Mouse (Mus musculus): ENCODE measurements at regions not wholly inside any gene's neighbourhood (a gene's known extent, or its start where the extent isn't known, plus 50 kb on each side); places are given as distances from the start of the nearest gene placed in this dataset.
A peak's percentile ranks its signal among the peaks of the same experiment; 100 is the strongest.

DNA sequence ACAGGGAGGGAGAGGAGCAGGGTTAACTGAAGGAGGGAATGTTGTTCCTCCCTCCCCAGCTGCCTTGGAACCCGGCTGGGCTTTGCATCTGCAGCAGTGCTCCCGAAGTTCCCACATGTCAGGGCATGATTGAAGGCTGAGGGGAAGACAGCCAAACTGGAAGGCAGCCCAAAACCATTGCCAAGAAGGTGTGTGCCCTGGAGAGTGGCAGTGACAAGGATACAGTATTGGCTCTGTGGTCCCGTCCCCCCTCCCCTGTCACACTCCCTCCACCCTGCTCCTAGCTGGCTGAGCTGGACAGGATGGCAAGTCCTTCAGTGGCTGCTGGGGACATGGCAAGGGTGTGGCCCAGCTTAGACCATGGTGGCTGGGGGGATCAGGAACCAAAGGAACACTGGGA is 79.1 kb downstream of the Cyp26b1 start:
- DNase-seq: peak; percentile 9 to 18

DNA sequence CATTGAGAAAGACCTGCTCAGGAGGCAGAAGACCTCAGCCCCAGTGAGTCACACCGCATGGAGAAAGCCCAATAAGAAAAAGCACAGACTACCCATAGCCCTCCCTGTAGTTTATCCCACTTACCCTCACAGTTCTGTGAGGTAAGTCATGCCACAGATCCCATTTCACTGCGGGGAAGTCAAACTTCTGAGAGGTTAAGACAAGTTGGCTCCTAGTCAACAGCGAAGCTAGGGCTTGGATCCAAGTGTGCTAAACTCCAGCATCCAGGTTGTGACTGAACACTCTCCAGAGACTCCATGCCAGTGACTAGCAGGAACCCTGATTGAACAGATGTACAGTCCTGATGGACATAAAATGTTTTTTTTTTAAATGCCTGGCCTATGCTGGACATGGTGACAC is 85.1 kb downstream of the Cyp26b1 start:
- no peak for DNase-seq

DNA sequence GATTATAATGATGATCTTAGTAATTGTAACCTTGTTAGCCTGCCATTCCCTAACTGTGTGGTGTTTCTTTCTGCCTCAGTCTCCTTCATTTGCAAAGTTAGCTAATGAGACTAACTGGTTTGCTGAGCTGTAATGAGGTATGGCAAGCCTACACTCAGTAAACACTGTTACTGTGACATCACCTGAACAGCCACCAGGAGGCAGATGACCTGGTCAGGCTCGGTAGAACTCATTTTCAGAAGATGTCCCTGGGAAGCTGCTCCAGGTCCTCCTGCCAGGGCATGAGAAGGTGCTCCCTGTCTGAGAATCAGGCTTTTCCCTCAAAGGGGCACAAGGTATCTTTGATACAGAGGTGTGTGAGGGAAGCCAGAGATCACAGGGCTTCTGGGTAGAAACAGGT is 87.0 kb downstream of the Cyp26b1 start:
- no peak for DNase-seq

DNA sequence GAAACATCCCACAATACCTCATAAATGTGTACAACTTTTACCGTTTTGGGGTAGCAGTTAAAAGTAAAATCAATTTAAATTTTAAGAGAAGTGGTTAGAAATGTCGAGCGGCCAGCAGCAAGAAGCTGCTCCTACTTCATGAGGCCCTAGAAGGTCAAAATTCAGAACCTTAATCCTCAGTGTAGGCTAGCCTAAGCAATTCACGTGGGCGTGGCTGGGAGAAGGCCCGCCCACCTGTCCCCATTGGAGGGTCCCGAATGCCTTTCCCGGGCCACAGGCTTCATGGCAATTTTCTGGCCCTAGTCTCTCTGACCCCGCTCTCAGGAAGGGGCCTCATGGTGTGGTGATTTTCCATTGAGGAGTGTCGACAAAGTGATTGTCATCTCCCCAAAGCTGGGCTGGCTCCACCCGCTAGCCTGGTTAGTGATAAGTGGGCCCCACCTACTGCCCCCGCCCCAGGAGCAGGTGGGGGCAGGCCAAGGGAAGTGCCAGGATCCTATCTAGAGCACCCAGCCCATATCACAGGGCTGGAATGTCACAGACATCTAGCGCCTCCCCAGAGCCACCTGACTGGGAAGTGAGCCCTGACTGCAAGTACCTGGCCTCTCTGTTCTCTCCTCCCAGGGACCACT is 93.3 kb downstream of the Cyp26b1 start:
- no peak for DNase-seq

DNA sequence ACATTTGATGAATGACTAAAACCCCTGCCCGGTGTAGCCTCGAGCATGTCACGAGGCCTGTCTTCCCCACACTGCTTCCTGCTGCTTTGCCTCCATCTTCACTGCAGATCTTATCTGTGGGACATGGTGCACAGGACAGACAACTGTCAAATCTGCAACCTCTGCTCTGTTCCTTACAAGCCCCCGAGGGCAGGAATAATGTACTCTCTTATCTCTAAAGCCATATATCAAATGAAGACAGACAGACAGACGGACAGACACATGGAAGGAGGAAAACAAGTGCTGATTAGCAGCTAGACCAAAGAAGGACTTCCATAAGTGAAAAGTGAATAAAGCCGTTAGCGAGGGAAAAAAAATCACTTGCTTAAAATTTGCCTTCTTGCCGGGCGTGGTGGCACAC is 95.6 kb downstream of the Cyp26b1 start:
- DNase-seq: no peak

DNA sequence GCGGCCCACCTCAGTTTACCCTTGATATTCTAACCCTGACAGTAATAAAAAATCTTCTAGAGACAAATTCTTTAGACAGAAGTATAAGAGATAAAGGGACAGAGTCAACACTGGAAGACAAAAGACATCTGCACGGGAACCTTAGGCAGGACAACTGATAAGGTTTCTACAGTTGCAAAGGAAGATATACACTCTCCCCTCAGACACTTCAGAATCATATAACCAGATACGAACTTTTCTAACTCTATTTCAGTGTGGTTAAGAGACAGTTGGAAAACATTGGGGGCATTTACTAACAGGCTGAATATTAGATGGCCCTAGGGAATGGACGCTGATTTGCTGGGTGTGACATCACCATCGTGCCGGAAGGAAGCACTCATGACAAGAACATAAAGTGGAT is 100.0 kb downstream of the Cyp26b1 start:
- no peak for DNase-seq

DNA sequence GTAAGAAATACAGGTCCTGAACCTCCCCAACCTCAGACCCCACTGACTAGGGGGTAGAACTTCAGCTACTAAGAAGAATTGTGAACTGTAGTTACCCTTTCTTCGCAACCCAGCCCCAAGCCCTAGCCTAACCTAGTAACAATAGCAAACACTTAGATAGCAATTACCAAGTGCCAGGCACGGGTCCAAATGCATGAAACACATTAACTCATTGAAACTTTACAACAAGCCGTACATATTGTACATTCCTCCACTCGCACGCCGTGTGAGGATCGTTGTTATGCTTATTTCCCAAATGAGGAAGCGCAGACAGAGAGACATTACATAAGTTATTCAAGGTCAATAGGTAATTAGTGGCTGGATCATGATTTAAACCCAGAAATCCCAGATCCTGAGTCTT is 100.5 kb downstream of the Cyp26b1 start:
- peak in 1 of 2 experiments; percentile 4 for DNase-seq

DNA sequence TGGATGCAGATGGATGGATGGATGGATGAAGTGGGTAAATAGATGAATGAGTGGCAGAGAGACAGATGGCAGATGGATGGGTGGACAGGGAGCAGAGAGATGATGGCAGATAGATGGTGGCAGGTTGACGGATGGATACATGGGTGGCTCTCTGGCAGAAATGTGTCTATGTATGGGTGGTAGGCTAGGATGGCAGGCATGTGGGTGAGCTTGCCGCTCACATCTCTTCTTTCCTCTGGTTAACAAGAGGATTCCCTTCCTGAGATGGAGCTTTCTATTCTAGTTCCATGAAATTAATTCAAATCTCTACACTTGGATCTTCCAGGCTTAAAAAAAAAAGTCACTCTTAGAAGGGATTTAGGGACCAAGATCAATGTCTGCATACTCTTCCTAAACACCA is 101.1 kb downstream of the Cyp26b1 start:
- DNase-seq: no peak

DNA sequence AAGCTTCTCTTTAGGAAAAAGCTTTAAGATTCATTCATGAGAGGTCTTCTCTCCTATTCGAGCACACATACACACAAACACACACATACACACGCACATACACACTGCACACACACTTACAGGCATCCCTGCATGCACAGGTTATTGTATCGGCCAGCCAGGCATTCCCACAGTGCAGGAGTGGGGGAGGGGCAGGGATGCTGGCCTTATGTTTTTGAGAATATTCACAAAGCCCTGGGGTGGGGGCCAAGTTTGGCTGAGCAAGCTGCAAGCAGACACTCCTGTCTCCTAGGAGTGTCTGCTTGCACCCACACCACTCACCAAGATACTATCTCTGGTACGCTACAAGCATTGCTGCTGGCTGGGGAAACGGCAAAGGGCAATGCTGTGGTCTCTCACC is 102.6 kb downstream of the Cyp26b1 start:
- no peak for DNase-seq

DNA sequence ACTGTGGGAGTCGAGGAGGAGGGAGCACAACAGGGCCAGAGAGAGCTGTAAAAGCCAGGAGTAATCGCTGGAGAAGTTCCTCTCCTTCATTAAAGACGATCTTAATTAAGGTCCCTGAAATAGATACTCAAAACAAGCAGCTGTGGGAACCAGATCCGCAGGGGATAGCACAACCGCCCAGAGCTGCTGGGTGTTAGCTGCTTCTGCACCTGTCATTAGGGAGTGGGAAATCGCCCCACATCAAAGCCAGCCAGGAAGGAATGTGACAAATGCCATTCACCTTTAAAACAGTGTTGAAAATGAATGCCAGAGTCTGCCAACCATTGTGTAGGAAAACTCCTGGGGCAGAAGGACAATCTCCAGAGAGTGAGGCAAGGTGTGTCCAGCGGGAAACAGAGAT is 112.5 kb downstream of the Cyp26b1 start:
- no peak for DNase-seq

DNA sequence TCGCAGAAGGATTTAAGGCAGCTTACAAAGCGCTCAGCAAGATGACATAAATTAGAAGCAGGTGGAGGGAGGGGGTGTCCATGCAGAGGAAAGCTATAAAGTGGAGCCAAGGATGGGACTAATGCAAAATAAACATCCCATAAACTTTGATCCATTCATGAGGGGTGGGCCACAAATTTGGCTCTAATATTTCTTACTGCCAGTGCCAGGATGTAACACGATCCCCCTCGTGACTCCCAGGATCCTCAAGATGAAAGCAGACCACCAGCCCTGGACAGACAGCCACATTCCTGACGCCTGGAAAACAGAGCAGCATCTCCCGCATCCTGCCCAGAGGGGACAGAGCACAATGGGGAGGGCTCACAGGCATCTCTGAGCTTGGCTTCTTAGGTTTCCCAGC is 116.6 kb downstream of the Cyp26b1 start:
- DNase-seq: no peak

DNA sequence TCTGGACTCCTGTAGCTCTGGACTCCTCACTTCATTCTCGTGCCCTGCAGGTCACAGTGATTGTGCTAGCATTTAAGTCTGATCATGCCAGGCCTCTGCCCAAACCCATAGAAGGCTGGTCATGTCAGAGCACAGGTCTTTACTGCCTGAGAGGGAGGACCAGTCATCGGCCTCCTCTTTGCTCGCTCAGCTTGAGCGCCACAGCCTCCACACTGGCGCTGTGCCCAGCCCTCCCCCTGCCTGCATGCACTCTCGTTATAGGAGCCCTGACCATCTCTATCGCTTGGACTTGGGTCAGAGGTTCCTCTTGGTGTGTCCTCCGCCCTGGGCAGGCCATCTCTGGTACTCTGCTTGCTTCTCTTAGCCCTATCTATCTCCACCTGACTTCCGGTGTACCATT is 117.2 kb downstream of the Cyp26b1 start:
- DNase-seq: peak in 1 of 2 experiments; percentile 4

DNA sequence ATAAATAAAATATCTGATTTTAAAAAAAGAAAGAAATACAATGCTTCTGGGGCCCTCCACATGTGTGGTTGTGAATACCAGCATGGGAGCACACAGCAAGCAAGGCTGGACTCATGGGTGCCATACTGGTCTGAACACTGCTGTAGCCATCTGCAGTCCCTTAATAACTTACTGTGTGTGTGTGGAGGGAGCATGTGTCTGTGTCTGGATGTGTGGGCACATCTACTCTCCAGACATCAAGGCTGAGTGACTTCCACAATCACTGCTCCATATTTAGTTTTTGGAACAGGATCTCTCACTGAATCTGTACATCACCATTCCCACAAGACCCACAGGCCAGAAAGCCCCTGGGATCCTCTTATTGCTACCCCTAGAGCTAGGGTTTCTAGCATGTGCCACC is 118.9 kb downstream of the Cyp26b1 start:
- no peak for DNase-seq

DNA sequence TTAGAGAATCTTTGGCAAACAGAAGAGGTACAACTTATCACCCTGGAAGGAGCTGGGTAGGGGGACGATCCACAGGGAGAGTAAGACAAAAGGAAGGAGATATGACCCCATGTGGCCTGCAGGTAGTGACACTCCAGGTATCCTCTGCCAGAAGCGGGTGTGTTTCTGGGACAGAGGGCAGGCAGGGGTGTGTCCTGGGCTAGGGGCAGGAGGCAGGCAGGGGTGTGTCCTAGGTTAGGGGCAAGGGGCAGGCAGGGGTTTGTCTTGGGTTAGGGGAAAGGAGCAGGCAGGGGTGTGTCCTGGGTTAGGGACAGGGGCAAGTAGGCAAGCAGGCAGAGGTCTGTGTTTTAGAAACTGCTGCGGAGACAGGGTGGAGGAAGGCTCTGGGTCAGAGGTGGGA is 120.5 kb downstream of the Cyp26b1 start:
- no peak for DNase-seq

DNA sequence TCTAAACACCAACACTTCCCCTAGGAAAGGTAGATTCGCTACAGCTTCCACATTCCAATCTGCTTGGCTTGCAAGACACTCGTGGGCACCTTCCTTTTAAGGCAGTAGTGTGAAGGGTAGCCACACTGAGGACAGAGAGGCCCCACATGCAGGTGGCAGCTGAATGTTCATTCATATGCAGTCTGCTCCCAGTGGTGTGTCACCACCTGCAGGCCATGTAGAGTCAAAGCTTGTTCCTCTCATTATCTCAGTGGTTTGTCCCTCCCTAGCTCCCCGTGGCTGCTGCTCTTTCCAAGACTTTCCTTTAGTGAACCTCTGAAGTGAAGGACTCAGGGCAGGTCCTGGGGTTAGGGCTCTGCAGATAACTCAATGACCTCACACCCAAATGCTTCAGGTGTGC is 121.4 kb downstream of the Cyp26b1 start:
- no peak for DNase-seq

DNA sequence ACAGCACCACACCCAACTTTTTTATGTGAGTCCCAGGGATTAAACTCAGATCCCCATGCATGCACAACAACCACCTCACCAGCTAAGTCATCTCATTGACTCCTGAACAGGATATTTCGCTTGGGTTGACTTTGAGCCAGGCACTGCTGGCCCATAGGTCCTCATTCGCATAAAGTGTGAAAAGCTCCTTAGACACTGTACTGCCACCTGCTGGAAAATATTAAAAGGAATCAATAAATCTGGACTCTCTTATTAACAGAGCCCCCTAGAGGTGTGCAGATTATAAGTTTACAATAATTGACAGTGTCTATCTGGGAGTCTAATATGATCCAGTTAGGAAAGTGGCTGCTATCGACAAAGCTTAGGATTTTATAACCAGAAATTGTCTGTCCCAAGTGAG is 126.4 kb downstream of the Cyp26b1 start:
- no peak for DNase-seq

DNA sequence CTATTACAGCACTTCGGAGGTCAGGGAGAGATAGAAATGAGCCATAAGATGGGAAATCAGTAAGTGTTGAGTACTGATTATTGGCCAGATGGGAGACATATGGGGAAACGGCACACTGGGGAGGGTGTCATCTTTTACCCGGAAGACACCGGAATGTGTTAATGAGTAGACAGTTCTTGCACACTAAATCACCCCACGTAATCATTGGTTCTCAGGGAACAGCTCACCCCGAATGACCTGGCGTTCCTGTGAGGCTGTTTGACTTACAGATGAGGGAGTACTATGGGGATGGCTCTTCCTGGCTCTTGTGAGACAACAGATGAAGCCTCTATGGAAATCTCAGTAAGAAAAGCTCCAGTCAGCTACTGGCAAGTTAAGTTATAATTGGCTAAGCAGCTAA is 127.5 kb downstream of the Cyp26b1 start:
- peak in 1 of 2 experiments; percentile 8 for DNase-seq

DNA sequence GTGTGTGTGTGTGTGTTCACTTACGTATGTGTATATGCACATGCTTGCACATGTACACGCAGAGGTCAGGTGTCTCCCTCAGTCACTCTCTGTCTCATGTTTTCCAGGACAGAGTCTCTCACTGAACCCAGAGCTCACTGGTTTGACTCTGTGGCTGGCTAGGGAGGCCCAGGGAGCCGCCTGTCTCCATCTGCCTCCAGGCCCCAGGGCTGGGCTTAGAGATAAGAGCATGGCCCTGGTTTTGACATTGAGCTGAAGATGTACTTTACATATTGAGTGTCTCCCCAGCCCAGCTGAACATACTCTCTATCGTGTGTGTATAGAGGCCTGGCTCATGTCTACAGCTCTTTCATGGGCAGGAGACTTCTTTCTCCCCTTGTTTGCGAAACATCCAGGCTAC is 128.1 kb downstream of the Cyp26b1 start:
- no peak for DNase-seq

DNA sequence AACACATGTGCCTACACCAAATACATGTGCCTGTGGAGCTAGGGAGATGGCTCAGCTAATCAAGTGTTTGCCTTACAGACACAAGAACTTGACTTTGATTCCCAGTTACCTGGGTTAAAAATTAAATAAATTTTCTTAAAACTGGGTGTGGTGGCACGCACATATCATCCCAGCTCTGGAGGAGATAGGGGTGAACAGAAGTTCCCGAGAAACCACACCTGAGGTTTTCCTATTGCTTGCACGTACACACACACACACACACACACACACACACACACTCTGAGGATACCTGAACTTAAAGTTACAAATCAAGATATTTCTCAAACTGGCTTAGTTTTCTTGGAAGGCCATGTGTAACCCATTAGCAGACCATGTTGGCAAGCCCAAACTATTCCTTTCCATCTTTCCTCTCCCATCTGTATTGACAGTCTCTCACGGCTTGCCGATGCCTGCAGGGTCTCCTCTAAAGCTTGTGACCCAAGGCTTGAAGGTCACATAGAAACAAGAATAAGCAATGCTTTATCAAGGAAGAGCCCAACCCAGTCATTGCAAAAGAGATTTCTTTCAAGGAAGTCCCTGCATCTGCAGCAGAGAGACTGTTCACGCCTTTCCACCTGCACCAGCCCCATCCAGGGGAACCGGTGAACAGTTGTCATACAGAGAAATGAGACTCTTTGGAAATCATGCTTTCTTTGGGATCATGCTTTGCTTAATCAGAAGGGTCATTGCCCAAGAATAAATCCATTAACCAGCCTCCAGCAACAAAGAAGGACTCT is 129.9 kb downstream of the Cyp26b1 start:
- DNase-seq: no peak

DNA sequence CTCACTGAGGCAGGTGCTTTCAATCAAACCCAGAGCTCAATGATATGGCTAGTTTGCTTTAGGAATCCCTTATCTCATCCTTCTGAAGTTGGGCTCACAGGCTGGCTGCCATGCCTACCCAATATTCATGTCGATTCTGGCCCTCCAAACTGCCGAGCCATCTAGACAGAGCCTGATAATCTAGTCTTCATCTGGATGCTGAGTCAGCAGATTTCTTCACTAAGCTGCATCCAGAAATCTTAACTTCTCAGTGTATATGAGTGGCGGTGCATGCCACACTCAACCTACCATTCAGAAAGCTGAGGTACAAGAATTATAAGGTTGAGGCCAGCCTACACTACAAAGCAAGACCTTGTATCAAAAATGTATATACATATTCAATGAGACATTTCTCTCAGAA is 136.9 kb downstream of the Cyp26b1 start:
- no peak for DNase-seq

DNA sequence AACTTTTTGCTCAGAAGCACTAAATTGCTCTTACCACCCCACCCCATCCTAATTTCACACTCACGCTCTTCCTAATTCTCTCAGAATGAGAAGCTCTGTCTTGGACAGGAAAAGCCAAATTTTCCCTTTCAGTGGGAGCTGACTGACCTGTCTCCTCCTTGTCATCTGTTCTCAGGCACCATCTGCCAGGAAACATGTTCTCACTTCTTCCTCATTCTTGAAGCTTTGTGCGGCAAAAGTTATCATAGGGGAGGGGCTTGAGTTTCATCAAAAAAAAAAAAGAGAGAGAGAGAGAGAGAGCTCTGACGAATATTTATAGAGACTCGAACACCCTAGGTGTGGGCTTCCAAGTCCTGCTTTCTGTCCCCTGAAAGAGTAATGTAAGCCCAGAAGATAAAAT is 148.6 kb downstream of the Cyp26b1 start:
- no peak for DNase-seq

DNA sequence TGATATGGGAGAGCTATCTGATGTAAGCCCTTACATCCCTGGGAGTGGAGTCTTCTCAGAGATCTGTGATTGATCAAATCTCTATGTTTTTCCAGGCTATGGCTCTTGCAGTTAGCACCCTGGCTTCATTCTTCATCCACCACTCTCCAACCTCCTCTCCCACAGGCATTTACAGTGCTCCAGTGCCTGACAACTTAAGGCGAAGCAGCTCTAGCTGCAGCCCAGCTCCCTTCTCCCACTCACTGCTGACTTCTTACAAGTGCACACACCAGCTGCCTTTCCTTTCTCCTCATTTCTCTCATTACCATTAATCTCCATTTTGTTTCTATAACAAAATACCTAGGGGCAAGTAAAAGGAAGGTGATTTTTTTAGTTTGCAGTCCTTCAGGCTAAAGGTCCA is 151.0 kb downstream of the Cyp26b1 start:
- DNase-seq: no peak

DNA sequence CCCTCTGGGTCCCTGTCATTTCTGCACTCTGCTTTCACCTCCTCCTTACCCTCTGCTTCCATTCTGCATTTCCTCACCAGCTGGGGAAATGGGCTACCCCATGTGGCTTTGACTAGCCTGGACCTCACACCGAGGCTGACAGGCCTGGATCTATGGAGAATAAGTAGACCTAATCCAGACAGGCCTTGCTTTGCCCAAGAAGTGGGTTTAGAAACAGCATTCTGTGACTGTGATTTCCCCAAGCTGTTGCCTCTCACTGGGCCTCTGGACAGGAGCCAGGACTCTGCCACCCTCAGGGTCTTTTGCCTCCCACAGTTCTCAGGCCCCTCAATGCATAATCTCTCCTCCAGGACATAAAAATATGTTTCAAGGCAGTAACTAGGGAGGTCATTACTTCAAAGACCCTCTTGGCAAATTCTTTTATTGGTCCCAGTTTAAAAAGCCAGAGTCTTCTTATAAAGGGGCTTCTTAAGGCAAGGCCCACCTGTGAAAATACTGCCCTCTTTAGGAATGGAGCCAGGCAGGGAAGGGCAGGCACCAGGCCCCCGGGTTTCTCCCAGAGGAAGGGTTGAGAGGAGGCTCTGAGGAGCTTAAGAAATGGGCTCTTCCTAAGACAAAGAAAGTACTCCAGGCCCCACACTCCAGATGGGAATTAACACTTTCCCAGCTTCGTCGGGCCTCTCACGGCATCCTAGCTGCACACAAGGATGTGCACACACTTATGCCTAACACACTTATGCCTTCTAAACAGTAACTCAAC is 151.8 kb downstream of the Cyp26b1 start:
- DNase-seq: no peak

DNA sequence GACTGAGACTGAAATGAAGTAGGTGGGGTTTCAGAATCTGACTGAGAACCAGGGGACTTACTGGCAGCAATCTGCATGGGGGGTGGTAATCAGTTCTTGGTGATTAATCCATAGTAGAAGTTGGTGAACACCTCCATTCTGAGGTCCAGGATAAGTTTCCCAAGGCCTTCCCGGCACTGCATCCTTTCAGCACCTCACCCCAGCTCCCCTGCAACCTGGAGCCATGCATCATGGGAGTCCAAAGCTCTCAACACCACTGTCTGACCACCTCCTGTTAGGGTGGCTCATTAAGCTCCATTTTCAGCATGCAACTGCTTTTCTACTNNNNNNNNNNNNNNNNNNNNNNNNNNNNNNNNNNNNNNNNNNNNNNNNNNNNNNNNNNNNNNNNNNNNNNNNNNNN is 157.0 kb downstream of the Cyp26b1 start:
- DNase-seq: no peak

Data from kidney, adult 8-10 months (tissue).